Mouse (Mus musculus) neural tube, embryonic 11.5 days (tissue): ENCODE data around the gene Zdhhc17. TPM values are rescaled to one million over a fixed set of nuclear protein-coding genes. Genes with fewer than 3 reads are reported as not detected.

ENCODE experiments used
- ATAC-seq: fragments of 200-750 bp; cut with Nextera tagmentation; 2 replicates; pipeline ENCODE4 v1.8.0; 2017; ENCODE audit warnings: moderate number of reproducible peaks, mild to moderate bottlenecking, moderate TSS enrichment, moderate library complexity; ENCODE audit not compliant: insufficient read depth, low FRiP score, low TSS enrichment
- DNase-seq: peaks from one replicate; pipeline ENCODE4 v3.0.0-alpha.2; 2015; ENCODE audit warnings: low spot score
- H3K27ac ChIP-seq: fragments of 300-500 bp; sonication (generic); 2 replicates; pipeline ENCODE4 v1.5.1; 2014; ENCODE audit warnings: low read depth, mild to moderate bottlenecking, low read length
- H3K27me3 ChIP-seq: fragments of 300-500 bp; sonication (generic); 2 replicates; pipeline ENCODE4 v1.6.1; 2014; ENCODE audit warnings: mild to moderate bottlenecking, low read length, mixed read lengths; ENCODE audit not compliant: control insufficient read depth, insufficient read depth
- H3K36me3 ChIP-seq: fragments of 300-500 bp; sonication (generic); 2 replicates; pipeline ENCODE4 v1.6.1; 2014; ENCODE audit warnings: mild to moderate bottlenecking, low read length, moderate library complexity, mixed read lengths; ENCODE audit not compliant: control insufficient read depth, insufficient read depth
- H3K4me1 ChIP-seq: fragments of 300-500 bp; sonication (generic); 2 replicates; pipeline ENCODE4 v1.6.1; 2014; ENCODE audit warnings: low read length, mixed read lengths; ENCODE audit not compliant: control insufficient read depth, insufficient read depth
- H3K4me2 ChIP-seq: fragments of 300-500 bp; sonication (generic); 2 replicates; pipeline ENCODE4 v1.6.1; 2014; ENCODE audit warnings: low read depth, mild to moderate bottlenecking, moderate library complexity
- H3K4me3 ChIP-seq: fragments of 300-500 bp; sonication (generic); 2 replicates; pipeline ENCODE4 v1.5.1; 2014; ENCODE audit warnings: low read depth, low read length
- H3K9ac ChIP-seq: fragments of 300-500 bp; sonication (generic); 2 replicates; pipeline ENCODE4 v1.6.1; 2014; ENCODE audit warnings: mild to moderate bottlenecking, low read length
- H3K9me3 ChIP-seq: fragments of 300-500 bp; sonication (generic); 2 replicates; pipeline ENCODE4 v1.6.1; 2016; ENCODE audit warnings: low read length; ENCODE audit not compliant: control insufficient read depth
- WGBS: fragments of 180-500 bp; shearing (Covaris S2); extraction: QIAGEN DNeasy Blood & Tissue Kit; methylation state at CpG from one replicate; pipeline ENCODE4 v1.1.7; 2014; 5-methylcytosine and 5-hydroxymethylcytosine counted together
- polyA plus RNA-seq: library from polyadenylated mRNA; unstranded; fragments of >200 nt; fragmentation: Nextera tagmentation; extraction: Ambion mirVana; gene quantifications from 2 replicates; pipeline ENCODE4 v1.2.1, GENCODE M21; 2014

Zdhhc17 gene
- polyA plus RNA-seq, 1 experiment from 2014 or later: 31.2 TPM

DNA sequence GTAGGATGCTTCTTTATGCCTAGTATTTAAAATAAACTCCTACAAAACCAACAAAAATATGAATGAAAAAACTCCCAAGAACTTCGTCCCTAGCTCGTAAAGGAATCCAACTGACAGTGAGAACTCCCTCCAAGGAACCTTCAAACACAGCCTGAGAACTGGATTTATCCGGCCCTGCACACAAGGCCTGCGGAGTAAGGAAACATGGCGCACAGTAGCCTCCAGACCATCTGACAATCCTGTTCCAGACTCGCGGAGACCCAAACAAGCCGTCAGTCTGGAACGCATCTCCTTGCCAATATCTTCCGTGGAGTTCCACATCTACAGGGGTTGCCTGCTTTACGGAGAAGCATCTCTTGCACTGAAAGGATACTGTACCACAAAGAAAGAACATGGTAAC lies 68.0 kb downstream of the Zdhhc17 start:
- H3K9me3 ChIP-seq: no peaks in the 10 kb centered on the region
- no peak overlapping the region for H3K4me2 ChIP-seq
- H3K27me3 ChIP-seq: no peaks in the 10 kb centered on the region
- WGBS: 94% methylated on average over 11 of the region's 11 CpGs
- DNase-seq (no peak), ATAC-seq (no peak)
- H3K4me1 ChIP-seq: no peaks in the 10 kb centered on the region
- no peak overlapping the region for H3K4me3 ChIP-seq
- H3K27ac ChIP-seq: no peak overlapping the region
- H3K9ac ChIP-seq: no peak overlapping the region
- peaks cover 3% of the 10 kb centered on the region; the same call in 1 of the 2 replicates for H3K36me3 ChIP-seq

DNA sequence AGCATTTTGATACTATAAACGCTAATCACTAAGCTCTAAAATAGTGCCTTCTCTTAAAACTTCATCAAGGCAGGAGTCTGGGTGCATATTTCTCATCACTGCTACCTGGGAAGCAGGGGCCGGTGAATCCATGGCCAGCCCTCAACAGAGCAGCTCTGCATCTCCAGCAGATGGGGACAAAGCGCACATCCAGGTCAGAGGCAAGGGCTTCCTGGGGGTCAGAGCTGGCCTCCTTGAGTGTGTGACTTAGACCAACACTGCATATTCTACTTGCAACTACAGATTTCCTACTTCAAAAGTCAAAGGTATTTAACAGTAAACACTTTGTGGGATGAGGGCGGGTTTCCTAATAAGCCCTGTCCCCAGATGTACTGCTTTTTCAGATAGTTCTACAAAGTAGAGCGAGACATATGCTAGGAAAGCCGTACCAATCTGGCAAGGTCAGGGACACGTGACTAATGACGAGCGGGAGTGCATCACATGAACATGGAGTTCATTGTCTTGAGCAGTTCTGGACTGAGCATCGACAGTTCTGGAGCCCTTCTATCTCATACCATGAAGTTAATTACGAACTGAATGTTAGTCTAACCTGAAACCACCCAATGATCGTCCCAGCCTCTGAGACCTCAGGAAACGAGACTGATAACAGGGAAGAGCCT lies 69.1 kb downstream of the Zdhhc17 start:
- H3K4me1 ChIP-seq: no peaks in the 10 kb centered on the region
- ATAC-seq (no peak), DNase-seq (no peak)
- no peaks in the 10 kb centered on the region for H3K9me3 ChIP-seq
- no peaks in the 10 kb centered on the region for H3K27me3 ChIP-seq
- H3K4me3 ChIP-seq: no peak overlapping the region
- H3K4me2 ChIP-seq: no peak overlapping the region
- H3K9ac ChIP-seq: no peak overlapping the region
- H3K36me3 ChIP-seq: peaks cover 3% of the 10 kb centered on the region; the same call in 1 of the 2 replicates
- no peak overlapping the region for H3K27ac ChIP-seq
- WGBS: 90% methylated on average over 13 of the region's 13 CpGs

DNA sequence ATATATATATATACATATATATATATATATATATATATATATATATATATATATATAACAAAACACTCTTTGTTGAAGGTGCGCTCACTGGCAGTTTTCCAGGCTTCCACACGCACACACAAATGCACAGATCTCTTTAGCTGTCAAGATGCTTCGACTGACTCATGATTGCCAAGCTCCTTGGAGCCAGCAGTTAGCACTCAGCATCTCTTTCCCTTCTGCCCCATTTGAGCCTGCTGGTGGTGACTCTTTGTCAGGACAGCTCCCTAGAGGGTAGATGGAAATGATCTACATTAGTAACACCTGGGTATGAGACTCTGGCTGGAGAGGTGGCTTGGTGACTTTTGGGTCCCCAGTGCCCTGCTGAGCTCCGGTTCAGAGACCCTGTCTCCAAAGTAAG lies 70.2 kb downstream of the Zdhhc17 start:
- no peak for ATAC-seq
- Histone ChIP-seq H3K27me3 (no peaks in the 10 kb centered on the region), H3K4me2 (no peak overlapping the region), H3K27ac (no peak overlapping the region), H3K9me3 (no peaks in the 10 kb centered on the region), H3K4me1 (no peaks in the 10 kb centered on the region), H3K4me3 (no peak overlapping the region), H3K9ac (no peak overlapping the region), H3K36me3 (peaks cover 3% of the 10 kb centered on the region; the same call in 1 of the 2 replicates)
- no peak for DNase-seq
- WGBS: 90% methylated on average over 4 of the region's 4 CpGs

DNA sequence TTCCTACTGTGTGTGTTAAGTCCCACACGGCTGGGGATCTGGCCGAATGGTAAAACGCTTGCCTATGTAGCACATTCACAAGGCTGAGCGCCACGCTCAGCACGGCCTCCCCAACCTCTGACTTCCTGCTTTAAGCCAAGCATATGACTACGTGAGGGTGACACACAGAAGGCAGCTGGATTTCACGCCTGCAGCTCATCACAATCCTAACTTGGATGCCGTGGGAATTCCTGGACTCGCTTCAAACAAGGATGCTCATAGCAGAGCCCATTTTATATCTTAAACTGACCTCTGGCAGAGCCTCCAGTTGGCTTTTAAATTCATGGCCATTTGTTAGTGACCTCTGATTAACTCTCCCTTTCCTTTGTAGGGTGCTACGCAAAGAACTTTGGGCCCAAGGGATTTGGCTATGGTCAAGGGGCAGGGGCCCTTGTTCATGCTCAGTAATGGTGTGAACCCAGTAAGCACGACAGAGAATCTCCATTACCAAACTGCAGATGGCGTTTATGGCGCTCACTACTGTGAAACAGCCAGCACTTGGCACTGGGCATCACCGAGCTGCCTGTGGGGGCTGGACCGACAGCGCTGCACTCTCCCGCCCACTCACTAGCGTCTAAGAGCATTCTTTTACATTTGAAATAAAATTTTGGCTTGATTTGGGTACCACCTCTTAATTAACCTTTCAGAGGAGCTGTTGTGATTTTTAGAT lies 70.9 kb downstream of the Zdhhc17 start:
- Histone ChIP-seq H3K4me2 (no peak overlapping the region), H3K9ac (no peak overlapping the region), H3K4me1 (no peaks in the 10 kb centered on the region), H3K27ac (no peak overlapping the region), H3K9me3 (no peaks in the 10 kb centered on the region), H3K4me3 (no peak overlapping the region), H3K27me3 (no peaks in the 10 kb centered on the region), H3K36me3 (peaks cover 3% of the 10 kb centered on the region; the same call in 1 of the 2 replicates)
- 85% methylated on average over 19 of the region's 19 CpGs for WGBS
- DNase-seq (no peak), ATAC-seq (no peak)

DNA sequence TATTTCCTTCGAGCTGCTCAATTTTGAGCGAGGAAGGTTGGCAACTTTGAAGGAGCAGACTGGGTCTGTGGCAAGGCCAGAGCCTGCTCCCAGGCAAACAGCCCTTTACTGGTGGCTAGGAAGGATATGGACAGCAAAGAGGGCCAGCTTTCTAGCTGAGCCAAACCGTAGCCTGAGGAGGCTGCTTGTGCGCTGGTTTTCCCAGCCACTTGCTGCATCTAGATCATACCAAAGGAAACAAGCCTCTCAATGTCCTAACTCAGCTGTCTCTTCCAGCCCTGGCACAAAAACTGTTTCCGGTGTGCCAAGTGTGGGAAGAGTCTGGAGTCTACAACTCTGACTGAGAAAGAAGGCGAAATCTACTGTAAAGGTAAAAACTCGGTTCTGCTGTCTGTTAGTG lies 71.6 kb downstream of the Zdhhc17 start:
- Histone ChIP-seq H3K4me1 (no peaks in the 10 kb centered on the region), H3K27ac (no peak overlapping the region), H3K36me3 (peaks cover 3% of the 10 kb centered on the region; the same call in 1 of the 2 replicates), H3K4me2 (no peak overlapping the region), H3K9ac (no peak overlapping the region), H3K27me3 (no peaks in the 10 kb centered on the region), H3K9me3 (no peaks in the 10 kb centered on the region), H3K4me3 (no peak overlapping the region)
- DNase-seq (no peak), ATAC-seq (no peak)
- 88% methylated on average over 7 of the region's 7 CpGs for WGBS

DNA sequence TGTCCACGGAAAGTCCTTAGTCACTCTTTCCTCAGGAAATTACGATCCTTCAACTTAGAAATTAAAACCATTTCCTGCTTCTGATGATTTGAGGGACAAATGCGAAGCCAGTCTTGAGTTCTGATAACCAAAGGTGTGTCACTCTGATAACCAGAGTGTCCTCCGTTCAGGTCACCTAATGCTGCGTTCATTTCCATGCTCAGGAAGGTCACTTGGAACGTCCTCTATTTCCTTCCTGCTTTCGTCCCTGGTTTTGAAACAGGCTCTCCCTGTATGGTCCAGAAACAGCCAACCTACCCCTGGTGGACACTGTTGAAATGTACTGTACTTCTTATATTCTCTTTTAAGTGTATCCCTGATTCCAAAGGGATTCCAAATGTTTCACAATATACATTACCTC lies 74.3 kb downstream of the Zdhhc17 start:
- H3K4me1 ChIP-seq: peaks cover 6% of the 10 kb centered on the region; the same call in 1 of the 2 replicates
- H3K4me3 ChIP-seq: no peak overlapping the region
- ATAC-seq: no peak
- no peak overlapping the region for H3K4me2 ChIP-seq
- H3K36me3 ChIP-seq: no peaks in the 10 kb centered on the region
- DNase-seq: no peak
- H3K27ac ChIP-seq: no peak overlapping the region
- WGBS: 88% methylated on average over 7 of the region's 7 CpGs
- H3K9ac ChIP-seq: no peak overlapping the region
- no peaks in the 10 kb centered on the region for H3K9me3 ChIP-seq
- H3K27me3 ChIP-seq: no peaks in the 10 kb centered on the region

DNA sequence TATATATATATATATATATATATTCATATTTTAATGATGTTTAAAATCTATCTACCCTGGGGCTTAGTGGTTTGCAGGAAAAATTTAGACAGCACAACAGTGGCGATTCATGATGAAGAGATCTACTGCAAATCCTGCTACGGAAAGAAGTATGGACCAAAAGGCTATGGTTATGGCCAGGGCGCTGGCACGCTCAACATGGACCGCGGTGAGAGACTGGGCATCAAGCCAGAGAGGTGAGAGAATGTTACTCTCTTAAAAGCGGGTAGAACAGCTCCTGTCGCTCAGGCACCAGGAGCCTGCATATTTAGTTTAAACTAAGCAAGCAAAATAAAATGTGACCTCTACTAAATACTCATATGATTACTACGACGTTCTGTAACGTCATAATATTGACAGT lies 74.9 kb downstream of the Zdhhc17 start:
- WGBS: 95% methylated on average over 11 of the region's 11 CpGs
- Histone ChIP-seq H3K9me3 (no peaks in the 10 kb centered on the region), H3K4me2 (no peak overlapping the region), H3K4me1 (peaks cover 6% of the 10 kb centered on the region; the same call in 1 of the 2 replicates), H3K36me3 (no peaks in the 10 kb centered on the region), H3K4me3 (no peak overlapping the region), H3K27ac (no peak overlapping the region), H3K27me3 (no peaks in the 10 kb centered on the region), H3K9ac (no peak overlapping the region)
- DNase-seq (no peak), ATAC-seq (no peak)

DNA sequence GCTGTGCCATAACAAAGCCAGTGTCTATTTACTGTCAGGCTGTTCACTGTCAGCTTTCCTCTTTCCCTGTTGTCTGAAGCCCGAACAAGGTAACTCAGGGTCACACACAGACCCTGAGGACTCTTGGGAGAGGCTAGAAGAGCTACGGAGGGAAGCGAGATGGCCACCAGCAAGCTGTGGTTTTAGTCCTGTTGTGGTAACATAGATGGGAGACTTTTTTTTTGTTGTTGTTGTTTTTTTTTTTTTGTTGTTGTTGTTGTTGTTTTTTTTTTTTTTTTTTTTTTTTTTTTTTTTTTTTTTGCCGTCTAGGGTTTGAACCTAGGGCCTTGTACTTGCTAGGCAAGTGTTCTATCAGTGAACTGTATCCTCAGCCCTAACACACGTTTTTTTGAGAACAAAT lies 76.4 kb downstream of the Zdhhc17 start:
- Histone ChIP-seq H3K9me3 (no peaks in the 10 kb centered on the region), H3K27ac (no peak overlapping the region), H3K4me2 (no peak overlapping the region), H3K36me3 (no peaks in the 10 kb centered on the region), H3K4me3 (no peak overlapping the region), H3K9ac (no peak overlapping the region), H3K27me3 (no peaks in the 10 kb centered on the region), H3K4me1 (peaks cover 8% of the 10 kb centered on the region)
- no peak for DNase-seq
- ATAC-seq: no peak
- WGBS: 85% methylated on average over 5 of the region's 5 CpGs
